Mouse (Mus musculus) intestine, embryonic 15.5 days (tissue): ENCODE data around the gene Pla2r1. TPM values are rescaled to one million over a fixed set of nuclear protein-coding genes. Genes with fewer than 3 reads are reported as not detected.

ENCODE experiments used
- polyA plus RNA-seq: library from polyadenylated mRNA; unstranded; fragments of >200 nt; fragmentation: Nextera tagmentation; extraction: Ambion mirVana; gene quantifications from 2 replicates; pipeline ENCODE4 v1.2.1, GENCODE M21; 2015

Gene Pla2r1
- polyA plus RNA-seq, 1 experiment from 2014 or later, result 2.3 TPM

Other genes starting within 250 kb of the Pla2r1 start
- 1.1 TPM in 2 replicates for gene Ly75, start 170.0 kb downstream of the Pla2r1 start, polyA plus RNA-seq
- gene Itgb6, start 169.3 kb upstream of the Pla2r1 start, polyA plus RNA-seq, result 8.8 and 9.0 TPM in 2 replicates